8 mouse cellular contexts compared by ENCODE assay signal in the genomic region with DNA sequence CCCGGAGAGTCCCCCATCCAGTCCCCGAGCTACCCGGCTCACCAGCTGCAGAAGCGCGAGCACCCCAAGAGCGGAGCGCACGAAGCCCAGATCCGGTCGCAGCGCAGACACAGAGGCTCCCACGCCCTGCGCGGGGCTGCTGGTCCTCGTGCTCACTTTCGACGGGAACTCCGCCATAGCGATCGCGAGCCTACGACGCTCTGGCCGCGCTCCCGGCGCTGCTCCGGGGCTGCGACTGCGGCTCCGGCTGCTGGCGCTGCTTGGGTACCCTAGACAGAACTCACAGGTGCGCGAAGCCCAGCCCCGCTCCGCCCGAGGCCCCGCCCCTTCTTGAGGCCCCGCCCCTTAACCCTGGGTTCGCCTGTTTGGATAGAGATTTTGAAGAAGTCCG. TPM values are rescaled to one million over a fixed set of nuclear protein-coding genes. Genes with fewer than 3 reads are reported as not detected.
DNase-seq lines count a peak whose midpoint lies in the region; ATAC-seq and TF ChIP-seq lines count a peak whose summit lies in the region.

A gene (minus strand): TSS at position 285 of the 391 bp plus-strand sequence.

- H3K27me3 ChIP-seq in forebrain, embryonic 14.5 days (replicated peaks; ENCODE audit: control insufficient read depth, insufficient read depth, low read length) = peaks cover 44% of the 10 kb centered on the region
- H3K27me3 ChIP-seq in limb, embryonic 14.5 days (ENCODE audit: control insufficient read depth, insufficient read depth, low read length) = peaks cover 51% of the 10 kb centered on the region

- no peak within 1 kb of the TSS for H3K27ac ChIP-seq in forebrain, embryonic 14.5 days (ENCODE audit: low read depth, low read length)
- H3K27ac ChIP-seq in limb, embryonic 14.5 days (replicated peaks; ENCODE audit: low read depth, low read length) = no peak within 1 kb of the TSS

- peak within 1 kb of the TSS; percentile 43 for H3K9ac ChIP-seq in forebrain, embryonic 14.5 days (ENCODE audit: low read length)
- H3K9ac ChIP-seq in limb, embryonic 14.5 days (ENCODE audit: low read depth, low read length, severe bottlenecking) = 0 out of 2 replicates have a peak within 1 kb of the TSS, but pooled peaks have one; percentile 16

- WGBS in forebrain, embryonic 14.5 days = under 1% methylated on average over 41 of the region's 41 CpGs
- under 1% methylated on average over 40 of the region's 41 CpGs for WGBS in limb, embryonic 14.5 days

- peak; percentile 29 for DNase-seq in gastrocnemius, postnatal 14 days
- no peak for DNase-seq in gastrocnemius, adult 18-20 months (ENCODE audit: low spot score)
- DNase-seq in R1 (ENCODE audit: low read depth, low spot score) = peak; percentile 83
- DNase-seq in forebrain, embryonic 14.5 days (ENCODE audit: low spot score) = peak; percentile 72
- peak; percentile 63 for DNase-seq in kidney, adult 9 months
- peak; percentile 30 for DNase-seq in limb, embryonic 14.5 days (ENCODE audit: low spot score)
- peak; percentile 81 for DNase-seq in yolk sac, embryonic 10.5 days (ENCODE audit: low spot score)

- intact Hi-C loops in gastrocnemius, postnatal 14 days (cut with DNase I; ENCODE audit: low total_unique reads) = loop anchor here (10.0 kb wide), 1 partner anchor 91 kb away; a partner anchor contains a TSS

- no peak for TF ChIP-seq POLR2A in limb, embryonic 14.5 days (IDR thresholded peaks at IDR 0.05; ENCODE audit: borderline replicate concordance, extremely low read depth, insufficient read depth, insufficient read length)

- peak within 1 kb of the TSS; percentile 40 for H3K4me3 ChIP-seq in forebrain, embryonic 14.5 days (ENCODE audit: low read depth, low read length)
- H3K4me3 ChIP-seq in limb, embryonic 14.5 days (replicated peaks; ENCODE audit: low read length) = peak within 1 kb of the TSS; percentile 41

- no peaks in the 10 kb centered on the region for H3K9me3 ChIP-seq in forebrain, embryonic 14.5 days (replicated peaks; ENCODE audit: control insufficient read depth, low read length)
- H3K9me3 ChIP-seq in limb, embryonic 14.5 days (ENCODE audit: control insufficient read depth, low read length) = no peaks in the 10 kb centered on the region

- H3K36me3 ChIP-seq in forebrain, embryonic 14.5 days (ENCODE audit: control insufficient read depth, insufficient read depth, low read length) = no peaks in the 10 kb centered on the region
- H3K36me3 ChIP-seq in limb, embryonic 14.5 days (ENCODE audit: control insufficient read depth, insufficient read depth, low read length) = no peaks in the 10 kb centered on the region

- H3K4me2 ChIP-seq in forebrain, embryonic 14.5 days (ENCODE audit: low read length) = peak within 1 kb of the TSS; percentile 67
- peak within 1 kb of the TSS; percentile 76 for H3K4me2 ChIP-seq in limb, embryonic 14.5 days (replicated peaks; ENCODE audit: low read depth, low read length, severe bottlenecking)

- ATAC-seq in forebrain, embryonic 14.5 days = peak; percentile 73
- peak; percentile 69 for ATAC-seq in limb, embryonic 14.5 days (ENCODE audit: low FRiP score, low read depth)
- ATAC-seq in monocyte, adult 5-6 weeks (replicated peaks; ENCODE audit: insufficient number of reproducible peaks, low FRiP score, low TSS enrichment, poor library complexity, severe bottlenecking) = 0 out of 2 replicates have a peak, but pooled peaks have one; percentile 29

- H3K4me1 ChIP-seq in forebrain, embryonic 14.5 days (ENCODE audit: control insufficient read depth, insufficient read depth, low read length) = peaks cover 3% of the 10 kb centered on the region
- peaks cover 3% of the 10 kb centered on the region; the same call in 1 of the 2 replicates for H3K4me1 ChIP-seq in limb, embryonic 14.5 days (ENCODE audit: control insufficient read depth, insufficient read depth, low read length)

RNA-seq across cellular contexts. Expression of the gene that starts here (rescaled TPM):
- 10 to 100 TPM in 1 of 2 experiments, 1 to 10 TPM in 1; 2.7 to 13.1 TPM for total RNA-seq in gastrocnemius, postnatal 14 days (2021)
- 1 to 10 TPM; 1.3 to 2.0 TPM for total RNA-seq in gastrocnemius, adult 18-20 months (2021)
- 0.71 and 1.2 TPM in 2 replicates for polyA plus RNA-seq in forebrain, embryonic 14.5 days (2014; fragmentation: Nextera tagmentation; extraction: Ambion mirVana)
- 1.6 and 2.1 TPM in 2 replicates for polyA plus RNA-seq in limb, embryonic 14.5 days (2012; rRNA removed)
- polyA plus RNA-seq in limb, embryonic 14.5 days (2014; fragmentation: Nextera tagmentation; extraction: Ambion mirVana) = 0.95 and 3.6 TPM in 2 replicates
- not detected in 3 replicates for total RNA-seq in monocyte, adult 5-6 weeks (2017)

Comparison
In these comparisons a context has a peak if more than half of its experiments do, and no peak if none do; other contexts are left out.
1. Peak in ATAC-seq in monocyte, adult 5-6 weeks; RNA of the gene not detected or under 1 TPM.